Mouse (Mus musculus): ENCODE results near the gene Gm21820.
"Not testable (repeated sequence)": the region's sequence is repeated elsewhere in the genome, so short reads cannot be mapped to it uniquely, and the experiment has no call there.

The Gm21820 gene

GRCm38 (mm10) chrY:5249341-5249740, at the start of gene Gm21820:
Gene Gm21820 (minus strand): TSS chrY:5249441.
- DNase-seq (ENCODE audit: low spot score) = not testable (repeated sequence)
